11 mouse cellular contexts compared by ENCODE assay signal in genomic region chr15:82164496-82164895, GRCm38 (mm10). TPM values are rescaled to one million over a fixed set of nuclear protein-coding genes. Genes with fewer than 3 reads are reported as not detected.
DNase-seq lines count a peak whose midpoint lies in the region; ATAC-seq and TF ChIP-seq lines count a peak whose summit lies in the region.
"Had no signal": no experiment of that assay in that cellular context is flagged by ENCODE, and none has a peak within 500 bp of the region (broad histone marks: within the 10 kb centered on the region; RNA-seq: fewer than 3 reads in every experiment).

No protein-coding gene starts in this region.

- peak overlapping the region; percentile 37 for H3K27ac ChIP-seq in kidney, postnatal 0 days
- no peak overlapping the region; the same call in 1 of the 2 replicates for H3K27ac ChIP-seq in ES-E14 (ENCODE audit: insufficient read depth, low read depth, low read length, poor library complexity, severe bottlenecking)
- H3K27ac ChIP-seq: midbrain, embryonic 15.5 days had no signal

- H3ac ChIP-seq in myocyte (ENCODE audit: control insufficient read depth, insufficient read length) = no peak overlapping the region

- no peak for DNase-seq in kidney, postnatal 0 days (ENCODE audit: low spot score)
- no peak for DNase-seq in kidney, postnatal 4 days
- DNase-seq in ES-E14 (ENCODE audit: low read depth, low spot score) = no peak
- DNase-seq in thymus, postnatal 0 days (ENCODE audit: low spot score) = no peak
- DNase-seq: kidney, postnatal 36 days; left cerebral cortex, postnatal 4 days; thymus, postnatal 4 days had no signal

- WGBS in kidney, postnatal 0 days = 45% methylated on average over 7 of the region's 7 CpGs

- no peak for TF ChIP-seq CTCF in kidney, postnatal 0 days (IDR thresholded peaks at IDR 0.05; ENCODE audit: low read depth)

- no peaks in the 10 kb centered on the region for H3K9me3 ChIP-seq in kidney, postnatal 0 days (replicated peaks; ENCODE audit: low read length)
- no peaks in the 10 kb centered on the region for H3K9me3 ChIP-seq in ES-E14 (ENCODE audit: control insufficient read depth, insufficient read depth, low read depth, low read length)
- no peaks in the 10 kb centered on the region for H3K9me3 ChIP-seq in erythroblast, embryonic 14.5 days (ENCODE audit: control insufficient read depth, low read length)
- H3K9me3 ChIP-seq: midbrain, embryonic 15.5 days had no signal

- peaks cover 40% of the 10 kb centered on the region for H3K4me1 ChIP-seq in kidney, postnatal 0 days (replicated peaks; ENCODE audit: insufficient read depth, low read length)
- H3K4me1 ChIP-seq in ES-E14 (ENCODE audit: control insufficient read depth in 2 of 2, insufficient read depth in 2 of 2, low read length in 2 of 2, poor library complexity in 1 of 2) = peaks cover 17 to 35% of the 10 kb centered on the region in 2 experiments
- peaks cover 86% of the 10 kb centered on the region for H3K4me1 ChIP-seq in erythroblast, embryonic 14.5 days (ENCODE audit: control insufficient read depth)

- no peak overlapping the region for H3K4me2 ChIP-seq in kidney, postnatal 0 days (ENCODE audit: low read length)
- no peak overlapping the region for H3K4me2 ChIP-seq in myocyte (ENCODE audit: low read depth)
- H3K4me2 ChIP-seq: midbrain, embryonic 15.5 days had no signal

- H3K36me3 ChIP-seq in kidney, postnatal 0 days (ENCODE audit: insufficient read depth, low read length) = no peaks in the 10 kb centered on the region
- peaks cover 7% of the 10 kb centered on the region; the same call in 1 of the 2 replicates for H3K36me3 ChIP-seq in ES-E14 (ENCODE audit: control insufficient read depth, insufficient read depth, low read length, poor library complexity, severe bottlenecking)
- H3K36me3 ChIP-seq in erythroblast, embryonic 14.5 days (ENCODE audit: control insufficient read depth) = peaks cover 41% of the 10 kb centered on the region
- H3K36me3 ChIP-seq in myocyte (ENCODE audit: control insufficient read depth, insufficient read depth) = no peaks in the 10 kb centered on the region
- H3K36me3 ChIP-seq: midbrain, embryonic 15.5 days had no signal

- no peaks in the 10 kb centered on the region for H3K27me3 ChIP-seq in kidney, postnatal 0 days (ENCODE audit: insufficient read depth, low read length)
- H3K27me3 ChIP-seq in erythroblast, embryonic 14.5 days (ENCODE audit: control insufficient read depth) = no peaks in the 10 kb centered on the region
- no peaks in the 10 kb centered on the region for H3K27me3 ChIP-seq in myocyte (ENCODE audit: control insufficient read depth, insufficient read depth, insufficient read length)
- H3K27me3 ChIP-seq: midbrain, embryonic 15.5 days had no signal

- peaks cover 100% of the 10 kb centered on the region for H3K79me2 ChIP-seq in myocyte (ENCODE audit: control insufficient read depth, insufficient read depth)

- no peak overlapping the region for H3K9ac ChIP-seq in kidney, postnatal 0 days (ENCODE audit: low read depth, low read length)
- H3K9ac ChIP-seq in ES-E14 (ENCODE audit: insufficient read depth, low read depth, low read length, poor library complexity, severe bottlenecking) = peak overlapping the region; percentile 2; the same call in 1 of the 2 replicates
- H3K9ac ChIP-seq: midbrain, embryonic 15.5 days had no signal

- in situ Hi-C loops in ES-E14 (cut with MboI; ENCODE audit: low sequenced_read_pairs in 2 of 2, unreplicated experiment in 2 of 2) = no loop called here

- ATAC-seq in kidney, postnatal 0 days (replicated peaks; ENCODE audit: low FRiP score, low read depth) = no peak
- ATAC-seq in megakaryocyte-erythroid progenitor cell, adult 5-6 weeks (replicated peaks; ENCODE audit: low FRiP score, low TSS enrichment, poor library complexity, severe bottlenecking) = no peak
- ATAC-seq: midbrain, embryonic 15.5 days had no signal

- H3K4me3 ChIP-seq in kidney, postnatal 0 days (replicated peaks; ENCODE audit: low read depth, low read length) = no peak overlapping the region
- H3K4me3 ChIP-seq in ES-E14 (ENCODE audit: insufficient read depth in 1 of 2, low read depth in 1 of 2, low read length in 2 of 2, poor library complexity in 1 of 2, severe bottlenecking in 1 of 2) (peak overlapping the region in 1 of 2 experiments; percentile 15; a peak in 1 of 4 replicates), myocyte (no peak overlapping the region)
- peak overlapping the region; percentile 31 for H3K4me3 ChIP-seq in erythroblast, embryonic 14.5 days (replicated peaks)
- H3K4me3 ChIP-seq: midbrain, embryonic 15.5 days had no signal

- no peak for TF ChIP-seq POLR2A in myocyte (IDR thresholded peaks at IDR 0.05; ENCODE audit: insufficient read length, low read depth)

TF ChIP-seq in ES-E14, 5 proteins besides CTCF, POLR2A, EP300 and RAD21:
- TF ChIP-seq CHD2 (IDR thresholded peaks at IDR 0.05; ENCODE audit: low read depth, low read length) (no peak), ZNF384 (IDR thresholded peaks at IDR 0.05; ENCODE audit: low read depth, low read length) (no peak), MAFK (IDR thresholded peaks at IDR 0.05; ENCODE audit: insufficient read depth, low read depth, low read length) (no peak), HCFC1 (IDR thresholded peaks at IDR 0.05; ENCODE audit: borderline replicate concordance, insufficient read depth, low read length) (no peak), ZC3H11A (IDR thresholded peaks at IDR 0.05; ENCODE audit: borderline replicate concordance, low read depth, low read length) (no peak)

TF ChIP-seq in myocyte, 11 proteins besides CTCF, POLR2A, EP300 and RAD21:
- TF ChIP-seq POLR2AphosphoS2 (IDR thresholded peaks at IDR 0.05; ENCODE audit: insufficient read length, low read depth) (peak; percentile 19), E2F4 (IDR thresholded peaks at IDR 0.05; ENCODE audit: insufficient read depth) (no peak)
TF ChIP-seq in myocyte: peak in this region for 1.

RNA-seq across cellular contexts. Expression of gene Srebf2, which starts 17.5 kb away (rescaled TPM):
- polyA plus RNA-seq in kidney, postnatal 0 days (2015; fragmentation: Nextera tagmentation; extraction: Ambion mirVana) = 89.0 and 98.5 TPM in 2 replicates
- 173 and 211 TPM in 2 replicates for total RNA-seq in ES-E14 (2012; rRNA removed)
- 14.2 and 17.0 TPM in 2 replicates for polyA plus RNA-seq in erythroblast, embryonic 14.5 days (2012)
- polyA plus RNA-seq in myocyte (2012; fragmentation: generic; extraction: Trizol) = 285 TPM
- polyA plus RNA-seq in thymus, postnatal 0 days (2015; fragmentation: Nextera tagmentation; extraction: Ambion mirVana) = 152 and 161 TPM in 2 replicates
- 41.0 and 43.3 TPM in 2 replicates for total RNA-seq in megakaryocyte-erythroid progenitor cell, adult 5-6 weeks (2014; fragmentation: Nextera tagmentation)
- 24.7 and 26.0 TPM in 2 replicates for total RNA-seq in megakaryocyte-erythroid progenitor cell, adult 5-6 weeks (2017)

RNA-seq across cellular contexts. Expression of gene Ccdc134, which starts 36.8 kb away (rescaled TPM):
- polyA plus RNA-seq in kidney, postnatal 0 days (2015; fragmentation: Nextera tagmentation; extraction: Ambion mirVana) = 10.7 and 11.9 TPM in 2 replicates
- total RNA-seq in ES-E14 (2012; rRNA removed) = 28.8 and 31.7 TPM in 2 replicates
- polyA plus RNA-seq in erythroblast, embryonic 14.5 days (2012) = 0.70 and 0.73 TPM in 2 replicates
- 82.1 TPM for polyA plus RNA-seq in myocyte (2012; fragmentation: generic; extraction: Trizol)
- polyA plus RNA-seq in thymus, postnatal 0 days (2015; fragmentation: Nextera tagmentation; extraction: Ambion mirVana) = 34.1 and 34.4 TPM in 2 replicates
- 14.3 and 17.4 TPM in 2 replicates for total RNA-seq in megakaryocyte-erythroid progenitor cell, adult 5-6 weeks (2014; fragmentation: Nextera tagmentation)
- 11.8 and 17.4 TPM in 2 replicates for total RNA-seq in megakaryocyte-erythroid progenitor cell, adult 5-6 weeks (2017)

RNA-seq across cellular contexts. Expression of gene Shisa8, which starts 48.1 kb away (rescaled TPM):
- 0.66 and 0.96 TPM in 2 replicates for polyA plus RNA-seq in kidney, postnatal 0 days (2015; fragmentation: Nextera tagmentation; extraction: Ambion mirVana)
- 4.1 and 4.3 TPM in 2 replicates for total RNA-seq in ES-E14 (2012; rRNA removed)
- 0.03 TPM in 2 replicates for polyA plus RNA-seq in erythroblast, embryonic 14.5 days (2012)
- 0.13 TPM for polyA plus RNA-seq in myocyte (2012; fragmentation: generic; extraction: Trizol)
- polyA plus RNA-seq in thymus, postnatal 0 days (2015; fragmentation: Nextera tagmentation; extraction: Ambion mirVana) = 0.15 and 0.26 TPM in 2 replicates
- total RNA-seq in megakaryocyte-erythroid progenitor cell, adult 5-6 weeks (2014; fragmentation: Nextera tagmentation) = not detected in 2 replicates
- total RNA-seq in megakaryocyte-erythroid progenitor cell, adult 5-6 weeks (2017) = not detected in 2 replicates

RNA-seq across cellular contexts. Expression of gene Tnfrsf13c, which starts 59.7 kb away (rescaled TPM):
- 0.09 TPM in 1 of 2 replicates, not detected in the other for polyA plus RNA-seq in kidney, postnatal 0 days (2015; fragmentation: Nextera tagmentation; extraction: Ambion mirVana)
- 1.7 and 2.3 TPM in 2 replicates for total RNA-seq in ES-E14 (2012; rRNA removed)
- polyA plus RNA-seq in erythroblast, embryonic 14.5 days (2012) = 0.36 TPM in 1 of 2 replicates, not detected in the other
- polyA plus RNA-seq in myocyte (2012; fragmentation: generic; extraction: Trizol) = 0.14 TPM
- 0.22 and 0.49 TPM in 2 replicates for polyA plus RNA-seq in thymus, postnatal 0 days (2015; fragmentation: Nextera tagmentation; extraction: Ambion mirVana)
- total RNA-seq in megakaryocyte-erythroid progenitor cell, adult 5-6 weeks (2014; fragmentation: Nextera tagmentation) = 0.49 and 1.2 TPM in 2 replicates
- total RNA-seq in megakaryocyte-erythroid progenitor cell, adult 5-6 weeks (2017) = 0.46 and 0.75 TPM in 2 replicates
